Mouse (Mus musculus) E14TG2a.4 (cell line): Measurements from ENCODE around the gene Nr1h3.

Experiments
- CTCF ChIP-seq: conservative IDR thresholded peaks from 2 replicates; pipeline ENCODE4 v1.5.1; 2014; ENCODE audit warnings: low read length
- NANOG ChIP-seq: IDR thresholded peaks from 2 replicates; pipeline ENCODE4 v1.6.1; 2014; ENCODE audit warnings: borderline replicate concordance, low read length, mixed read lengths
- POU5F1 ChIP-seq: IDR thresholded peaks from 2 replicates; pipeline ENCODE4 v1.6.1; 2014; ENCODE audit warnings: low read length, borderline replicate concordance

DNA sequence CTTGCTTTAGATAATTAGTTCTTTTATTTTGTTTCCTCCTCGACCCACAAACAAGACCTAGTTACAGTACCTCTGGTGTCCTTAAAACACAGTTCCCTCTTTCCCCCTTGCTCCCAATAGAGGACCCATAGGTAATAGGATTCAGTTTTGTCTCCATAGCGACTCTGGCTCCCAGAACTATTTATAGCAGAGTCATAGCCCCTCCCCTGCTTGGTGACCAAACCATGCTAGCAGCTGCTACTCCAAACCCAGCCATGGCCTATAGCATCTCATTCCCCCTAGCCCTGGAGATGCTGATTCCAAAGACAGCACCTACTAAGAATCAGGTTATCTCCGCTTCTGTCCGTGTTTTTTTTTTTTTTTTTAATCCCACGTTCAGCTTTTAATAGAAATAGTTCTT is 21.9 kb downstream of the Nr1h3 start:
- TF ChIP-seq CTCF (no peak), NANOG (no peak), POU5F1 (no peak)
